Mouse (Mus musculus): ENCODE measurements at regions not wholly inside any gene's neighbourhood (a gene's known extent, or its start where the extent isn't known, plus 50 kb on each side); places are given as distances from the start of the nearest gene placed in this dataset.

DNA sequence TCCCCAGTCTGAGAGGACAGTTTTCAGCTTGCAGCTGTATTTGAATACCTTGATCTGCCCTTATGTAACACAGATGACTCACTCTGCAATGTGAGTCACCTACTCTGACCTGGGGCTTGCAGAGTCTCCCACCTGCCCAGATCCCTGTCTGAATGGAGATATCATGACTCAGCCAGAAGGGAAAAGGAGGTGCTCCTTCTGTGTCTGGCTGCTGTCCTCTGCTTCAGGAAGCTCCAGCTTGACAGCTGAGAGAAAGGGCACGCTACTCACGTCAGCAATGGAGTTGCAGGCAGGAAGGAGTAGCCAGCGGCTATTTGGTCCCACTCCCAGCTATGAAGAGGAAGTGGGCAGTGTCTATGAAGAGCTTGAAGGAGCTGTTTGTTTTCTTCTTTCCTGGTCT lies 389.1 kb upstream of the Maf start:
- ATAC-seq (ENCODE audit: extremely low read depth, insufficient number of reproducible peaks, low FRiP score, poor library complexity, severe bottlenecking) = no peak

DNA sequence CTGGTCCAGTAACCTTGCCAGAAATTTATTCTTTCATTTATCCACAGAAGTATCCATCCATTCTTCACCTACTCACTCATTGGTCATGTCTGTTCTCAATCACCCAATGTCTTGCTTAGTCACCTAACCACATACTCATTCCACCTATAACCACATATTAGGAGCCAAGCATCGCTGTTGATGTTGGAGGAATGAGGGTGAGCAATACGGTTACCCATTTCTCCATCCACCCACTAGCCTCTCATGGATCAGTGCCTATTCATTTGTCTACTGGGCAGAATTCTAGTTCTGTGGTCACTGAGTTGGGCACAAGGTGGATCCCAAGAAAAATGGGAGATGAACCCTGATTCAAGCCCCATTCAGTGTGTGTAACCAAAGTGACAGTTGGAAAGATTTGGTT lies 375.6 kb upstream of the Maf start:
- ATAC-seq (ENCODE audit: extremely low read depth, insufficient number of reproducible peaks, low FRiP score, poor library complexity, severe bottlenecking) = no peak

DNA sequence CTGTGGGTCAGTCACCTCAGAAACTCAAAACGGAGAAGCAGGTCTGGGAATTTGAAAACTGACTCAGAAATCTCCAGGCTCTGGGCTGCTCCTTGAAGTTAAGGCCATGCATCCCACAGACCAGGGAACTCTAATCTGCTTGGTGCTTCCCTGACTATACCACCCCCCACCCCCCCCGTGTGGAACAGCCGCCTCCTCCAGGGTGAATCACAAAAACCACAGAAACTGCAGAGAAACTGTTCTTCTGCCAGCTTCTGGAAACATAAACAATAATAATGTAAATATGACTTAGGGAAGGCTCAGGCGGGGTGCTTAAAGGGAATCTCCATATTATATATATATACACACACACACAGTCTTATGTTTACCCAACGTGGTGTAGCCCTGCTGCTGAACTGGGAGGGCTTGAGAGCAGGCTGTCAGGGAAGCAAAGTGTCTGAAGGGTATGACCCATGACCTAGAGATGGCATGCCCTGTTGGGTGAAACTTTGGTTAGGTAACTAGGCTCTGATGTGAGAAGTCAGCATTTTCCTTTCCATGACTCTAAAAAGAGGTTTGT lies 371.3 kb upstream of the Maf start:
- no peak for ATAC-seq (ENCODE audit: extremely low read depth, insufficient number of reproducible peaks, low FRiP score, poor library complexity, severe bottlenecking)

DNA sequence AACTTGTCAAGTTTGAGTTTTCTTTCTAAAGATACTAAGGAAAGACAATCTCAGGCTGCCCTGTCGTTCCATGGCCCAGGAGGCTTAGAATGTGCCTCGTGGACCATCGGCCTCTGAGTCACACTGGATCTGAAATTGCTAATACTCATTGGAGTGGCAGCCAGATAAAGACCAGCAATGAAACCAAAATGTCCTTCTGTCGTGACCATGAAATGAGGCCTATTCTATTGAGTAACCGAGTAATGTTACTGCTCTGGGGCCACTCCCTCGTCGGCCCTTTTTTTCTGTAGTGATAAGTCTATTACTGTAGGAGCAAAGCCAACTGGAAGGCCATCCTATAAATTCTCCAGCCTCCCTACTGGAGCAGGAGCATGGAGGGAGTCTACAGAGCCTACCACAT lies 363.9 kb upstream of the Maf start:
- no peak for ATAC-seq (ENCODE audit: extremely low read depth, insufficient number of reproducible peaks, low FRiP score, poor library complexity, severe bottlenecking)

DNA sequence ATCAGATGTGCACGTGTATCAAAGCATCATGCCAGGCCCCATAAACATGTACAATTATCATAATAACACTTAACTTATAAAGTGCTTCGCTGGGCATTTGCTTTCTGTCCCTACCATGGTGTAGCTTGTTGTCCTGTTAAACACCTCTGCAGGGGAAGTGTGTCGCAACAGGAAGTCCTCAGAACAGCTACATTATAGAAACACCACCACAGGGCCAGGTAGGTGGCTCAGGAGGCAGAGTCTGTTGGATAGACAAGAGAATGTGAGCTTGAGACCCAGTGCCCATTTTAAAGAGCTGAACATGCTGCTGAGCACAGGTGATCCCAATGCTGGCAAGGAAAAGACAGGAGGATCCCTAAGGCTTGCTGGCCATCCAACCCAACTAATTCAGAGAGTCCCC lies 361.9 kb upstream of the Maf start:
- no peak for ATAC-seq (ENCODE audit: extremely low read depth, insufficient number of reproducible peaks, low FRiP score, poor library complexity, severe bottlenecking)

GRCm38 (mm10) chr8:116067978-116068375 lies 360.4 kb upstream of the Maf start:
- ATAC-seq (ENCODE audit: extremely low read depth, insufficient number of reproducible peaks, low FRiP score, poor library complexity, severe bottlenecking) = no peak

GRCm38 (mm10) chr8:116067182-116067977 lies 359.8 kb upstream of the Maf start:
- no peak for ATAC-seq (ENCODE audit: extremely low read depth, insufficient number of reproducible peaks, low FRiP score, poor library complexity, severe bottlenecking)

DNA sequence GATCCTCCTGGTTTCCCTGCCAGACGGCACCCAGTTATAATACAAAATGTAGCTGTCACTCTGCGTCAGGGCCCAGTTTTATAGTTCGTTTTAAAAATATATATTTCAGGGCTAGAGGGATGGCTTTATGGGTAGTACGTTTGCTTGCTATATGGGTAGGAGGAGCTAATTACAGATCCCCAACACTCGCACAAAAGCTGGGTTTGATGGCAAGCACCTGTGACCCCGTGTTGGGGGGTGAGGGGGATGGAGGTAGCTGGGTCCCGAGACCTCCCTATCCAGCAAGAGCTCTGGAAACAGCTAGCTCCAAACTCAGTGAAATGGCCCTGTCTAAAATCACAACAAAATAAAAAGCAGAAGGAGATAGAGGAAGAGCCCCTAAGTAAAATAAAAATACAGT lies 358.3 kb upstream of the Maf start:
- ATAC-seq (ENCODE audit: extremely low read depth, insufficient number of reproducible peaks, low FRiP score, poor library complexity, severe bottlenecking) = no peak

DNA sequence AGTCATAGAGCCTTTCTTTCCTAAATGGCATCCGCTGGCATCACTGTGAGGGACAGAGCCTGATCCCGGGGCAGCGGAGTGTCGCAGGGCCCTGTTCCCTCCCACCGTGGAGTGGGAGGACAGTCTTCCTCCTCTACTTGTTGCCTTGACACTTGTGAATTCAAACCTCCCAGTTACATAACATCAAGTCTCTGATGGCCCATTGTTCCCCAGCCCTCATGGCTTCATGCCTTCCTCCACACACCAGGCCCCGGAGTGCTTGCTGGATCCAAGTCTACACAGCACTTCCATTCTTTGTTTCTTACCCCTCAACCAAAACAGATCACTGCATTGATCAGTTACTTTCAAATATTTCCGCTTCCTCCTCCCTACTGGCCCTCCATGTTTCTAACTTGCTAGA lies 357.7 kb upstream of the Maf start:
- no peak for ATAC-seq (ENCODE audit: extremely low read depth, insufficient number of reproducible peaks, low FRiP score, poor library complexity, severe bottlenecking)

GRCm38 (mm10) chr8:116064562-116064961 lies 357.0 kb upstream of the Maf start:
- ATAC-seq (ENCODE audit: extremely low read depth, insufficient number of reproducible peaks, low FRiP score, poor library complexity, severe bottlenecking) = no peak

DNA sequence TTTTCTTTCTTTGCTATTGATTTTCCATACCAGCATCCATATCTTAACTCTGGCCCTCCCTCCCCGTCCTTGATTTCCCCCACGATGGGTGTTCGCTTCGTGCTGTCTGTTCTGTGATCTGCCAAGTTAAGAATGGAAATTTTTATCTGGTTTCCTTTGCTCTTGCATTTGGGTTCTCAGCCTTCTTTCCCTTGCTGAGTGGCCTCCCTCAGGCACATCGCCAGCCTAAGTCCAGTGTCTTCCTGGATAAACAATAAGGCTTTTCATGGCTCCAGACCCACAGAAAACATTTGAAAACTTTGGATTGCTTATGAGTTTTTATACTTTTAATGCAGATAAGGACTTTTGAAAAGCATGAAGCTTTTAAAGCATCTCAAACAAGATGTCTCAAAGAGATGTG lies 355.9 kb upstream of the Maf start:
- ATAC-seq (ENCODE audit: extremely low read depth, insufficient number of reproducible peaks, low FRiP score, poor library complexity, severe bottlenecking) = no peak

- no peak for ATAC-seq (ENCODE audit: extremely low read depth, insufficient number of reproducible peaks, low FRiP score, poor library complexity, severe bottlenecking)
Observed at GRCm38 (mm10) chr8:116053483-116053882, 345.9 kb upstream of the Maf start.

- no peak for ATAC-seq (ENCODE audit: extremely low read depth, insufficient number of reproducible peaks, low FRiP score, poor library complexity, severe bottlenecking)
Observed at GRCm38 (mm10) chr8:116053043-116053442, 345.4 kb upstream of the Maf start.

DNA sequence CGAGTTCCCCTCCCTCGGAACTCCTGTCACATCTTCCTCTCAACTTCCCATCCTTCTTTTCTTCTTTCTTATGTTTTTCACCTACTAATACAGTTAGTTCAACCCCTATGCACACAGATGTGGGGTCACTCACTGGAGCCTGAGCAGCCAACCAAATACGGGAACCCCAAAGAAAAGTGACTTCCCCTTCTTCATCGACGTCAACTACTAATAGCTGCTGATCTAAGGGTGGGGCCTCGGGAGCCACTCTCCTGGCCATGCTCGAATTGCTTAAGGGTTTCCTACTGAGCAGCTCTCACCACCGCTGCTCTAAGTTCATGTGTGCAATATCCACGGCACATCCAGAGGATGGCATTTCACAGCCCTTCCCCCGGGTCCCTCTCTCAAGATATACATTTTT lies 340.9 kb upstream of the Maf start:
- ATAC-seq (ENCODE audit: extremely low read depth, insufficient number of reproducible peaks, low FRiP score, poor library complexity, severe bottlenecking) = no peak

- ATAC-seq (ENCODE audit: extremely low read depth, insufficient number of reproducible peaks, low FRiP score, poor library complexity, severe bottlenecking) = no peak
Observed at GRCm38 (mm10) chr8:116046859-116047258, 339.3 kb upstream of the Maf start.

- ATAC-seq (ENCODE audit: extremely low read depth, insufficient number of reproducible peaks, low FRiP score, poor library complexity, severe bottlenecking) = no peak
Observed at GRCm38 (mm10) chr8:116045526-116045925, 337.9 kb upstream of the Maf start.

DNA sequence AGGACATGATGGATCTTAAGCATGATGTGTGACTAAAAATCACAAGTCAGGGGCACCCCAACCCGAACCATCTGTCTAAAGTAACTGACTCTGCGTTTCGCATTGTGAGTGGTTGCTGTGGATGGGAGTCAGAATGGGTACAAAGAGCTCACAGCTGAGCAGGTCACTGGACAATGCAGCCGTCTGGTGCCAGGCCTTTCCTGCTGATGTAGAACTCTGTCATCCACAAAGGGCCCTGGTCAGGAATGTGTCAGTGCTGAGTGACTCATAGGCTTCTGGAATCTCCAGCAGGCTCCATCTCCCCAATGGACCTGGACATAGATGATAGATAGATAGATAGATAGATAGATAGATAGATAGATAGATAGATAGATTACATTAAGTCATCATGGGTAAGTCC lies 335.8 kb upstream of the Maf start:
- ATAC-seq (ENCODE audit: extremely low read depth, insufficient number of reproducible peaks, low FRiP score, poor library complexity, severe bottlenecking) = no peak

DNA sequence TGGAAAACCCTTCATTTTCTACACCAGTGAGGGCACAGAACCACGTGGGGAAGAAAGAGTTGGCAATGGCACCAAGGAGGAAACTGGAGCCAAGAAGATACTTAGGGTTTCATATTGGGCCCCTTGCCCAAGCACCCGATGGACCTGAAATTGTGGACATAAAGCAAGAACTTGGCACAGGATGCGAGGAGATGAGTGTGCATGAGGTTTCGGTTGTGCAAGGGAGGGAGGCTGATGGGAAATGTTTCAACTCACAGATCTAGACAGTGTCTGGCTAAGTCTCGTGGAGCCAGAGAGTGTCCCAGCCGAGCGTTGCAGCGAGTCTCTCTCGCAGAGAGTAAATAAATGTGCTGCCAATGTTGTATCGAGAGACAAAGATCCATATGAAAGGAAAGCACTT lies 323.4 kb upstream of the Maf start:
- no peak for ATAC-seq (ENCODE audit: extremely low read depth, insufficient number of reproducible peaks, low FRiP score, poor library complexity, severe bottlenecking)

DNA sequence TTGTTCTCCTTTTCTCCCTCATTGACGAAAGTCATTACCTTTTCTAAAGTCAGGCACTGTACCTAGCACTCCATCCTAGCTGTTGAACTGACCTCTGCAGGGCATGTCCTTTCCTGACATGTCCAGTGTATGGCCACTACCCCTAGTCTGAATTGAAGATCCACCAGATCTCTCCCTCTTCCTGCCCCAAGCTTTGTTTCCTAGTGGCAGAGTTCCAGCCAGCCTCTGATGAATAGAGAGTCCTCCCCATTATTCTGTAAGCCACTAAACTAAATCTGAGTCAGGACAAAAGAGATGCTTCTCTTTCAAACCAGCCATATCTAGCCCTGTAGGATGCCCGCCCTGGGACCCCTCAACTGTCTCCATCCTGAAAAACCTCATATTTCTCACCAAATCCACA lies 317.7 kb upstream of the Maf start:
- no peak for ATAC-seq (ENCODE audit: extremely low read depth, insufficient number of reproducible peaks, low FRiP score, poor library complexity, severe bottlenecking)

DNA sequence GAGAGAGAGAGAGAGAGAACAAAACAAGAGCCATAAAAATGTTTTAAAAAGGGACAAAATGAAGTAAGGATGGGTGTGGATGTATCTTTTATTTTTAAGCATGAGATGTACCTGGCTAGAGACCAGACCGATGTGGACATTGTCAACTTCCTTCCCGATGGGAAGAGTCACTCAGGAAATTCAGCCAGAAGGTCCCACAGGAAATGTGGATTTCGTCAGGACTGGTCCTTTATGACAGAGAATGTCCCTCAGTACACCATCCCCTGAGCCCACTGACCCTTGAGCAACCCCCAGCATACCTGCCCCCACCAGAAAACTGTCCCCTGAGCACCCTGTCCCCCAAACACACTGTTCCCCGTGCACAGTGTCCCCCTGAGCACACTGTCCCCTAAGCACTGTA lies 317.2 kb upstream of the Maf start:
- ATAC-seq (ENCODE audit: extremely low read depth, insufficient number of reproducible peaks, low FRiP score, poor library complexity, severe bottlenecking) = no peak

DNA sequence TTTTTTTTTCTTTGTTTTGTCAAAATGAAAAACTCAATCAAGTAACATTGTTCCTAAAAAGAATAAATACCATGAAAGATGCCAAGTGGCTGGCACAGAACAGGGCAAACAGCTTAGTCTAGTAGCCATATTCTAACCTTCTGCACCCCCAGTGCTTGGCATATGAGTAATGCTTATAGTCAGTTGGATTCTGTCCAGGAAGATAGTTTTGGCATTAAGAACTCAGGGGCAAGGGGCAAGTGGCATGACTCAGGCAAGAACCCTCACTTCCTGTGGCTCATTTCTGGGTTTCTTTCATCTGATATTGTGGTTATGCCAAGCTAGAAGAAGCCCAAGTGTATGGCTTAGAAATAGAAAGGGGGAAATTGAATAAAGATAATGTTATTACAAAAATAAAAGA lies 314.1 kb upstream of the Maf start:
- no peak for ATAC-seq (ENCODE audit: extremely low read depth, insufficient number of reproducible peaks, low FRiP score, poor library complexity, severe bottlenecking)

Data from neutrophil, adult 5-6 weeks (primary cell).